Mouse (Mus musculus) fibroblast of lung, adult 2 months (primary cell): ENCODE results near the gene Drg1.

Source experiments
- DNase-seq: peaks from one replicate; pipeline ENCODE4 v3.0.0-alpha.2; 2011; ENCODE audit warnings: low read depth

Drg1 gene

DNA sequence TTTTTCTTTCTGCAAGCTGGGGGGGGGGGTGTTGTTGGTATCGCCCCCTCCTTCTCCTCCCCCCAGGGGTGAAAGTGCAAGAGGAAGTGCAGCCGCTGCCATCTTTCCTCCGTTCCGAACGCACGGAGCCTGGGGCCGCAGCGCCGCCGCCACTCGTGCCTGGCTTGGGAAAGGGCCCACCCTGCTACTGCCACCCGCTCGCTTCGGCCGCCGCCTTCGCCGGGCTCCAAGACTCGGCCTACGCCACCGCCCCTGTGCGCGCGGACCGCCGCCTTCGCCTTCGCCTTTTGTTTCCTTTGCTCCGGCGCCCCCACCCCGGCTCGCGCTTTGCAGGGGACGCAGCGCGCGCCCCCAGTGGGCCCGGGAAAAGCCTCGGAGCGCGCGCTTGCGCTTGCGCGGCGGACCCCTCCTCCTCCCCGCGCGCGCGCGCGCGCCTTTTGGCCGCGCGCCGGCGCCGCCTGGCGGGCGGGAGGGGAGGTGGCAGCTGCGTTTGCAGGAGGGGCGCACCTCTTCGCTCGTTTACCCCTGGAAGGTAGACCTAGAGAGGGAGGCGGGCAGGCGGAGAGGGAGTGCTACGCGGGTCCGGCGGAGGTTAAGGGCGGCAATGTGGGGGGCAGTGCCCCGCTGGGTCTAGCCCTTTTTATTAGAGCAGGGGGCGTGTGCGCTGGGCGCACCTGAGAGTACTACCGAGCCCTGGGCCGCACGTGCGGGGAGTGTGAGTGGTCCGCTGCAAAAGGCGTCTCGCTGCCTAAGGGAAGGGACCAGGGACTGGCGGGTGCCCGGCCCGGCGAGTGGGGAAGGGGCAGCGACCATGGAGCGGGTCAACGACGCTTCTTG is 23.8 kb upstream of the Drg1 start:
- DNase-seq = no peak

DNA sequence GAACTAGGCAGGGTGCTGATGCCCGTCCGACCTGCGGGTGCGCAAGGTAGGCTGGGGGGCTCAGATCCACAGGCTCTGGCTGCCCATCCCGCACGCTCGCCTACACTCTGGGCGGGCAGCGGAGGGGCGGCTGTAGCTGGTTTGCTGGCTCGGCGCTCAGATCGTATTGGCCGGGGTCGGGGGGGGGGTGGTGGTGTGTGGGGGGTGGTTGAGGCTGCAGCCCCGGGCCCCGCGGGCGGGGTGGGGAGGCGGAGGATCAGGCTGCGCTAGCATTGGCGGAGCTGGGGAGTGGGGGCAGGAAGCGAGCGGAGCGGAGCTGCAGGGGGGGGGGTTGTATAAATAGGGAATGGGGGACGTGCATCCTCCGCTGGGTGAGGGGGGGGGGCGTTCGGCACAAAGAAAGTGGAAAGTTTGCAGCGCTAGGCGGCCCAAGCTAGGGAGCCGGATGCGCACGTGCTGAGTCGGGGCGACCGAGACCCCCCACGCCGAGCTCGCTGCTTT is 23.1 kb upstream of the Drg1 start:
- no peak for DNase-seq

- DNase-seq = no peak
These were observed 22.5 kb upstream of the Drg1 start, which contains the start of gene Patz1 for GRCm38 (mm10) chr11:3288521-3289301. Patz1 (plus strand) TSS chr11:3288874.

- no peak for DNase-seq
These were observed 21.7 kb upstream of the Drg1 start for GRCm38 (mm10) chr11:3287921-3288320.

GRCm38 (mm10) chr11:3287131-3287530 is 20.9 kb upstream of the Drg1 start:
- DNase-seq = no peak

DNA sequence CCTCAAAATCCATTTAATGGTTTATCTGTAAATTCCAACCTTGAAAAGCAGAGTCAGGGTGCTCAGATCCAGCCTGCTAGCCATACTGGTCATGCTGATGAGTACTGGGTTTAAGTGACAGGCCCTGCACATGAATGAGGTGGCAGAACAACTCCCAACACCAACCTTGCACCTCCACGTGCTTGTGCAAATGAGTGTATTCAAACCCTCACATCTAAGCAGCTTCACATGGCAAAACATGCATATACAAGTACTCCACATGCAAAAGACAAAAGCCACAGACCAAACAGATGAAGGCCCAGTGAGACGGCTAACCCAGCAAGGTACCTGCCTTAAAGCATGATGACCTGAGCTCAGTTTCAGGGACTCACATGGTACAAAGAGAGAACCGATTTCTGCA is 19.7 kb upstream of the Drg1 start:
- DNase-seq = no peak

GRCm38 (mm10) chr11:3283645-3284044 is 17.4 kb upstream of the Drg1 start:
- no peak for DNase-seq

- no peak for DNase-seq
These were observed 16.7 kb upstream of the Drg1 start for GRCm38 (mm10) chr11:3282887-3283286.

DNA sequence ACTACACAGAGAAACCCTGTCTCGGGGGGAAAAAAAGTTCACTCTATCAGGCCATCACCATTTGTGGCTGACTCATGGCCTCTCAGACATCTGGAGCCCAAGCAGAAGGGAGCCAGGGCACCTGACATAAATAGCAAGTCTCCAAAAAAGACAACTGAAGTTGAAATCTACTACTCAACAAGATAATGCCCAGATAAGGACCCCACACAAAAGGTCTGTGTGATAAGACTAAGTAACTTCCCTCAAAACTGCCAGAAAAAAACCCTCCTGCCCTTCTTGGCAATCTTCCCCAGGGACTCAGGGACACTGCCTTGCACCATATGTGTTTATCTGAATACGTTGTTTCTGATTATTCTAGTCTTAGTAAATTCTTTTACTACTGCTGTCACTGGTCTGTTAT is 13.5 kb upstream of the Drg1 start:
- no peak for DNase-seq

DNA sequence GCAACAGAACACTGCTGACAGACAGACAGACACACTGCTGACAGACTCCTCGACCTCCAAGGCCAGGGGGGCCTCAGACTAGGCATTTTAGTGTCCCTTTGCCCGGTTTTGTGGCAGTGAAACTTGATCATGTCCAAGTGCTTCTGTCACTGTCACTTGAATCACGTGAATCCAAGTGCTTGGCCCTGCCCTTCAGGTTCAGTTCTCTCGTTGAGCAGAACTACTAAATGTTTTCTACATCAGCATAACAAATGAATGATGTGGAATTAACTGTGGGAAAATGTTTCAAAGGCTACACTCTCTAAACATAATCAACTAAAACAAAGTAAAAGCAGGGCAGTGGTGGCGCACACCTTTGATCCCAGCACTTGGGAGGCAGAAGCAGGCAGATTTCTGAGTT is 12.1 kb upstream of the Drg1 start:
- no peak for DNase-seq

DNA sequence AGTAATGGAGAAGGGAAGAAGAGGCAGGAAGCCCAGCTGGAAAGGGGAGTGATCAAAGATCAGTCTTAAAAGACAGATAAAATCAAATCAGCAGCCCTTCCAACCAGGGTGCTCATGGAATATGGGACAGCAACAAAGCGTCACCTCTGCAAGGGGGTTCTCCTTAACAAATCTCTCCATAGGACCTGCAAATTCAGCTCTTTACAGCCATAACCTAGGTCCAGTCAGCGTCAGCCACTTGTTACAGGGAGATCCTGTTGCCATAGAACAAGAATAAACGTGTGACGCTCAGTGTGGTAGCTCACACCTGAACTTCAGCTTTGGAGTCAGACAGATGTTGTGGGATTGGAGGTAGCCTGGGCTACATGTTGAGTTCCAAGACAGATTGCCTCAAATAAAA is 3.0 kb upstream of the Drg1 start:
- DNase-seq = no peak

- DNase-seq = no peak
These were observed 918 bp upstream of the Drg1 start for GRCm38 (mm10) chr11:3267133-3267532.

- DNase-seq = no peak
These were observed 730 bp downstream of the Drg1 start for GRCm38 (mm10) chr11:3265291-3266078.

- no peak for DNase-seq
These were observed 6.7 kb downstream of the Drg1 start for GRCm38 (mm10) chr11:3259537-3259936.

DNA sequence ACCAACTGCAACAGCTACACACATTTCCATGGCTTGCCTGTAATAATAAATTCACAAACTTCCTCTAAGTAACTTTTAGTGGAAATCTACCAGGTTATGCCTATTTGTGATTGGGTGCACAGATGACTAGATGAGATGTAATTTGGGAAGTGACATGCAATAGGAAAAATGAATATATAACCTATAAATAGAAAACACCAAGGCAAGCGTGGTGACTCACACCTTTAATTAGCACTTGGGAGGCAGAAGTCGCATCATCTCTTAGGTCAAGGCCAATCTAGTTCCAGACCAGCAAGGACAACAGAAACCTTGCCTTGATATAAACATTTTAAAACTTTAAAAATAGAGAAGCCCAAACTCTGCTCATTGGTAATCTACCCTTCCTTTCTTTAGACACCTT is 18.8 kb downstream of the Drg1 start:
- DNase-seq = no peak

DNA sequence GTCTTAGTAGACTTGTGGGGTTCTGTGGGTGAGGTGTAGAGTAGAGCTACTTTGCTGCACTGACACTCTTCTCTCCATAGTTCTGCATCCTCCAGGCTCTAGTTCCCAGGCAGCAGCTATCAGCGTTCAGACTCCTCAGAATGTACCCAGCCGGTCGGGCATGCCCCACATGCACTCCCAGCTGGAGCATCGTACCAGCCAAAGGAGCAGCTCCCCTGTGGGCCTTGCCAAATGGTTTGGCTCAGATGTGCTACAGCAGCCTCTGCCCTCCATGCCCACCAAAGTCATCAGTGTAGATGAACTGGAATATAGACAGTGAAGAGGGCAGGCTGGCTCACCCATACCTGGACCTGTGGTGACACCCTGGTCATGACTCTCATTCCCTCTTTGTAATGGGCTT is 22.4 kb downstream of the Drg1 start:
- no peak for DNase-seq

DNA sequence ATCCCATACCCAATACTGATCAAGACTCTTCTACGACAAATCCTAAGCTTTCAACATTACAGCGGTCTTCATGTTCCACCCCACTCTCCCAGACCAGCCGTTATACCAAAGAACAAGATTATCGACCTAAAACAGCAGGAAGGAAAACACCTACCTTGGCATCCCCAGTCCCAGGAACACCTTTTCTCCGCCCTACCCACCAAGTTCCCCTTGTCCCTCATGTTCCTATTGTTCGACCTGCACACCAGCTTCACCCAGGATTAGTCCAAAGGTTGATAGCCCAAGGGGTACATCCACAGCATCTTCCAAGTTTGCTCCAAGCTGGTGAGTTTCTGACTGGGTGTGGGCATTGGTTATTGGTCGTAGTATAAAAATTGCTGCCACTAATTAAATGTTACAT is 23.8 kb downstream of the Drg1 start:
- no peak for DNase-seq

DNA sequence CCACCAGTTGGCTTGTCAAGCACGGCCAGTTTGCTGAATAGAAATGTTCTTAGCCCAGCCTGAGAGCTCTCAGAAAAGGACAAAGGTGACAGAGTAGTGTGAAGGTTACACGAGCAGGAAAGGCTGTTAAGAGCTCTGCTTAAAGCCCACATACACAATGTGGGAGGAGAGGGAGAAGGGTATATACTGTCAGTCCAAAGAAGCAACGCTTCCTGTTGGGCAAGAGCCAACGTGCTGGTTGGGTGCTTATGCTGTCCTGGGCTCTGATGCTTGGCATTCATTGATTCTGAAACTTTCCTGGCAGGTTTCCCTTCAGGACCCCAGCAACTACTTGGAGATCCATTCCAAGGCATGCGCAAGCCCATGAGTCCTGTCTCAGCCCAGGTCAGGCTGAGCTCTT is 30.9 kb downstream of the Drg1 start:
- no peak for DNase-seq

- DNase-seq = no peak
These were observed 32.5 kb downstream of the Drg1 start for GRCm38 (mm10) chr11:3233704-3234103.

- DNase-seq = no peak
These were observed 34.0 kb downstream of the Drg1 start for GRCm38 (mm10) chr11:3232248-3232647.

DNA sequence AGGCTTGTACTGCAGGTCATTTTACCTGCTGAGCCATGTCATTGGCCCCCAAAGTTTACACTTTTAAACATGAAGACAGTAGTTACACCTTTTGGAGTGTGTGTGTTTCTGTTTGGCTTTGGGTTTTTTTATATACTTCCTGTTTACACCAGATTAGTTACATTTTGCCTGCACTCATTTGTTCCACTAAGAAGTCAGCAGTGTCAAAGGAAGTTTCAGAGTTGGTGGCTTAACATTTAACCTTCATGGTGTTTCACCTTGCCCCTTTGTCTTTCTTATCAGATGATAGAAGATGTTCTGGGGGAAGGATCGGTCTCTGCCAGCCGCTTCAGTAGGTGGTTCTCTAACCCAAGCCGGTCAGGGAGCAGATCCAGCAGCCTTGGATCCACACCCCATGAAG is 39.1 kb downstream of the Drg1 start:
- DNase-seq = no peak

DNA sequence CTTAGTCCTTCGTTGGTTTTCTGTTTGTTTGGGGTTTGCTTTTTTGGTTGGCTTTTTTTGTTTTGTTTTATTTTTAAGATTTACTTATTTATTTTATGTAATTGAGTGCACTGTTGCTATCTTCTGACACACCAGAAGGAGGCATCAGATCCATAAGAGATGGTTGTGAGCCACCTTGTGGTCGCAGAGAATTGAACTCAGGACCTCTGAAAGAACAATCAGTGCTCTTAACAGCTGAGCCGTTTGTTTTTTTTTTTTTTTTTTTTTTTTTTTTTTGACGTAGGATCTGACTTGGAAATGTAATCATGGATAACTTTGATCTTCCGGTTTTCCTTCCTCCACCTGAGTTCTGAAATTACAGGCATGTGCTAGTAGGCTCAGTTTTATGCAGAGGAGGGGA is 43.1 kb downstream of the Drg1 start:
- no peak for DNase-seq
